Mouse (Mus musculus) splenic B cell, adult 2 months (primary cell): ENCODE results near the gene Entr1.
A peak's percentile ranks its signal among the peaks of the same experiment; 100 is the strongest.
"Not testable (repeated sequence)": the region's sequence is repeated elsewhere in the genome, so short reads cannot be mapped to it uniquely, and the experiment has no call there.

Experiments used
- DNase-seq: peaks from one replicate; pipeline ENCODE4 v3.0.0-alpha.2; 2011; ENCODE audit warnings: low read depth, low spot score
- H3K27me3 ChIP-seq: 2 replicates; pipeline ENCODE4 v1.6.1; 2012; ENCODE audit warnings: mild to moderate bottlenecking, low read length, moderate library complexity, mixed read lengths; ENCODE audit not compliant: control insufficient read depth, poor library complexity, insufficient read depth, severe bottlenecking
- H3K36me3 ChIP-seq: 2 replicates; pipeline ENCODE4 v1.6.1; 2012; ENCODE audit warnings: mild to moderate bottlenecking, low read length, moderate library complexity, mixed read lengths; ENCODE audit not compliant: control insufficient read depth, poor library complexity, insufficient read depth, severe bottlenecking

Gene Entr1

GRCm38 (mm10) chr2:26402265-26402664, 13.1 kb upstream of the Entr1 start:
- Histone ChIP-seq H3K27me3 (no peaks in the 10 kb centered on the region), H3K36me3 (peaks cover 11% of the 10 kb centered on the region)
- DNase-seq: no peak

DNA sequence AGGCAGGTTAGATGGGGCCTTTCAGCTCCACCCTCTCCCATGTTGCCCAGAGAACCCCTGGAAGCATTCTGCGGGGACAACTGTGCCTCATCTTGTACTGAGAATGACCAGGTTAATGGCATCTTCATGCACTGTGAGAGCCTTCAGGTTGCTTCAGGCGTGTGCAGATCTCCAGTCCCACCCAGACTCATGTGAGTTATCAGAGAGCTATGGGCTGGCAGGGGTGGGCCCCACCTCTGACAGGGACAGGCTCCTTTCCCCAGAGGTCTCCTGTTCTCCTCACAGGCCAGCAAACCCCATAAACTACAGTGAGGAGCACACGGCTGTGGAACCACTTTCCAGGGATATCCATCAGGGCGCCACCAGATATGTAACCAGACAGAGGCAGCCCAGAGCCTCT, 11.9 kb upstream of the Entr1 start:
- H3K27me3 ChIP-seq: no peaks in the 10 kb centered on the region
- DNase-seq: no peak

GRCm38 (mm10) chr2:26400296-26400695, 11.2 kb upstream of the Entr1 start:
- H3K27me3 ChIP-seq: no peaks in the 10 kb centered on the region
- H3K36me3 ChIP-seq: peaks cover 12% of the 10 kb centered on the region
- no peak for DNase-seq

More for the DNA sequence above, 11.9 kb upstream of the Entr1 start:
- peaks cover 11% of the 10 kb centered on the region for H3K36me3 ChIP-seq

- Histone ChIP-seq H3K36me3 (peaks cover 15% of the 10 kb centered on the region), H3K27me3 (no peaks in the 10 kb centered on the region)
- DNase-seq: no peak
Observed at GRCm38 (mm10) chr2:26399647-26400046, 10.5 kb upstream of the Entr1 start.

DNA sequence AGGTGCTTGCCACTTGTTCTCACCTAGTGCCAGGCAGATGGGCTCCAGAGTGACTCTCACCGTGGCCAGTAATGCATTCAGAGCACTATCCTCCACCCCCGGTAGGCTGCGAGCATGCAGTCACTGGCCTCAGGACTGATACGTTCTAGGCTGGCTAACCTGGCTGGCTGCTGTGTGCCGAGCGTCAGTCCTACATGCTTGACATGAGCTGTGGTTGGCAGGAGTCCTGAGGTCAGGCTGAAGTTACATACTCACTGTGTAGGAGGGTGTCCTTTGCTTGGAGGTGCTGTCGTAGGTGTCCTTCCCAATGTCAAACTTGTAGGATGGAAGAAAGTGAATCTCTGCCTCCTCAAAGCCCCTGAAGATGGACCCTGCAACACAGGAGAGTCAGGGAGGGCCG, 9.9 kb upstream of the Entr1 start:
- DNase-seq: no peak
- H3K27me3 ChIP-seq: no peaks in the 10 kb centered on the region
- peaks cover 19% of the 10 kb centered on the region for H3K36me3 ChIP-seq

DNA sequence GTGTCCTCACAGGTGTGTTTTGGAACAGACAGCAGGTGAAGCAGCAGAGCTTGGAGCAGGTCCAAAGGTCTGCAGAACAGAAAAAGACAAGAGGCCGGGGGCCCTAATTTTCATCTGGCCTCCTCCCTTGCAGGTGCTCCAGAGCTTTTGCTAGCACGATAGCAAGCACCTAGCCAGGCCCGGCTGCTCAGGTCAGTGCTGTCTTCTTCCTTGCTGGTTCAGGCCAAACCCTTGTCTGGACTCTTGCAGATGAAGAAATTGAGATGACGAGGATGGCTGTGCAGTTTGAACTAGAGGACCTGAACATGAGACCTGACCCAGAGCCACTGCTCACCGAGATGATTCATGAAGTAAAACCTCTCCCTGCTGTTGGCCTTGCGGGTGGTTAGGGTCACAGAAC, 2.5 kb upstream of the Entr1 start:
- H3K27me3 ChIP-seq: no peaks in the 10 kb centered on the region
- no peak for DNase-seq
- peaks cover 25% of the 10 kb centered on the region for H3K36me3 ChIP-seq

- H3K36me3 ChIP-seq: peaks cover 28% of the 10 kb centered on the region
- no peaks in the 10 kb centered on the region for H3K27me3 ChIP-seq
- no peak for DNase-seq
Observed at GRCm38 (mm10) chr2:26390954-26391353, 1.8 kb upstream of the Entr1 start.

DNA sequence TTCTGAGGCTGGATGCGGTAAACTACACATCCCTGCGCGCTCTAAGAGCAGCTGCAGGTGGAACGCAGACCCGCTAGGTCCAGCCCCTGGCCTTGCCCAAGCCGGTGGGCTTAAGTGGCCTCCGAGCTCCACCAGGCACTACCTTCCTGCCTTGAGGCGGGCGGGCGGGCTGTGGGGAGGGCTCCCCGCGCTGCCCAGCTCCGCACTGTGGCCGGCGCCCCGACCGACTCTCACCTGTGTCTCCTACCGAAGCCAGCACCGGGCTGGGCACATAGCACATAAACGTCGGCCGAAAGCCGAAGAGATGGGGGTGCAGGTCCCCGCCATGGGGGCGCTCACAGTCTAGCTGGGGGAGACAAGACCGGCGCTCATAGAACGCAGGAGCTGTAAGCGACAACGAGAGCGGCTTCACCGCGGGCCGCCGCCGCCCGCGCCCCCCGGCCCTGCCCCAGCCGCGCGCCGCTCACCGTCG, 398 bp downstream of the Entr1 start:
- peaks cover 26% of the 10 kb centered on the region for H3K36me3 ChIP-seq
- no peak for DNase-seq
- H3K27me3 ChIP-seq: no peaks in the 10 kb centered on the region

DNA sequence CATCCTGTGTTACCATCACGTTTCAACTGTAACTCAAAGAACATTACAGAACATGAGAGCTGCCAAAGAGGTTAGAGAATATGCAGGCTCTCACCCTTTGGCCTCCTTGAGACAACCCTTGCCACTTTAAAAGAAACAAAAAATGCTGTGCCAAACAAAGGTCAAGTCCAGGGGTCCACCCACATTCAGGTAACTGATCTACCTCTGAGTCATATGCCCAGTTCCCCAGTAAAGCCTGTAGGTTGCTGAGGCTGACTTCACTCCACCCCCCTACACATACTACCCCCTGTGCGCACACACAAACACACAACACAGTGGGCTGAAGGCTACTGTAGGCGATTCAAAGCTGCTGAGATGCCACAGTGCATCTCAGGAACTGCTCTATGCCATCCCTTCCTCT, 1.4 kb downstream of the Entr1 start:
- DNase-seq: no peak
- H3K36me3 ChIP-seq: peaks cover 19% of the 10 kb centered on the region

GRCm38 (mm10) chr2:26380871-26381270, 8.2 kb downstream of the Entr1 start:
- not testable (repeated sequence) for DNase-seq, H3K27me3 ChIP-seq
- H3K36me3 ChIP-seq: peaks cover 12% of the 10 kb centered on the region

More for the DNA sequence above, 1.4 kb downstream of the Entr1 start:
- no peaks in the 10 kb centered on the region for H3K27me3 ChIP-seq

GRCm38 (mm10) chr2:26380131-26380771, 8.9 kb downstream of the Entr1 start, which contains the start of gene Snapc4:
Gene Snapc4 (minus strand): TSS chr2:26380653.
- peak; percentile 84 for DNase-seq
- H3K36me3 ChIP-seq: peaks cover 9% of the 10 kb centered on the region
- no peaks in the 10 kb centered on the region for H3K27me3 ChIP-seq

GRCm38 (mm10) chr2:26372396-26372795, 16.7 kb downstream of the Entr1 start:
- no peaks in the 10 kb centered on the region for H3K27me3 ChIP-seq
- peaks cover 9% of the 10 kb centered on the region for H3K36me3 ChIP-seq
- no peak for DNase-seq

DNA sequence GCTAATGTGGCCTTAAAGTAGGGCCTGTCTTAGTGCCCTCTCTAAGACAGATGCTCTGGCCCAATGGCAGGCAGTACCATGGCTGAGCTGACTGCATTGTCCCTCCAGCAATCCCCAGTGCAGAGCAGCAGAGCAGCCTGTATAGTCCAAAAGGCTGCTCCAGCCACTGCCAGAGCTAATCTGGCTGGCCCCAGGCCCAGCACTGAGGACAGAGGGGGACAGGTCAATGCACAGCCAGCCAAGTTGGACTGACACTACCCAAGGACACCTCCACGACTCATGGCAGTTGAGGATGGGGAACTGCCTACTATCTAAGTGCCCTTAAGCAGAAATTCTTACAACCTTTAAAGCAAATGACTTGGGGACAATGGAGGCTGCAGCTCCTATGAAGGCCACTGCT, 20.5 kb downstream of the Entr1 start:
- Histone ChIP-seq H3K27me3 (no peaks in the 10 kb centered on the region), H3K36me3 (peaks cover 8% of the 10 kb centered on the region)
- DNase-seq: no peak

GRCm38 (mm10) chr2:26367911-26368310, 21.2 kb downstream of the Entr1 start:
- peaks cover 8% of the 10 kb centered on the region for H3K36me3 ChIP-seq
- no peak for DNase-seq

DNA sequence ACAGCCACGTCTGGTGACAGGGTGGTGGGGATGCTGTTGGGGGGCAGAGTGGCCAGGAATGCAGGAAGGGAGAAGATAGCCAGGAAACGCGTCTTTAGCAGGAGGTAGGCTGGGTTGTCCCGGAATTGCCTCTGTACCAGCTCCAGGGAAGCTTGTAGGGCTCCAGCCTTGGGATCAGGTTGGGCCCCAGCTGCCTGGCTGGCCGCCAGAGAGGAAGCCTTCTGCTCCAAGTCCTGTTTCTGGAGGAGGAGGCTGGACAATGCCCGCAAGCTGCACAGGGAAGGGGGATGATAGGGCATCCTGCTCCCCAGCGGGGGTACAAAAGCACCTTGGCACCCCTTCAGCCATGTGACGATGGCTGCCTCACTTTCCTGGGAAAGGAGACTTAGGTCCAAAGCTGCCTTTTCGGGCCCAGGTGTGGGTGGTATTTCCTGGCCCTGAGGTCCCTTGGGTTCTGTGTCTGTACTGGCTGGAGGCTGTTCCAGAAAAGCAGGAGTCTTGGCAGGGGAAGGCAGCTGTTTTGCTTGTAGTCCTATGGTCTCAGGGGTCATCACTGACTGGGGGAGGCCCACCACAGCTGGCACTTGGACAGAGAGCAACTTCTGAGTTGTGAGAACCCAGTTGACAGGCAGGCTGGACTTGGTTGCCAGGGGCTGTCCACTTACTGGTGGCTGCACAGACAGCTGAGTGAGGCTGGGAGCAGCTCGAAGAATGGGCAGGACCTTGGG, 24.2 kb downstream of the Entr1 start:
- Histone ChIP-seq H3K27me3 (no peaks in the 10 kb centered on the region), H3K36me3 (peaks cover 4% of the 10 kb centered on the region; the same call in 1 of the 2 replicates)
- no peak for DNase-seq

More at GRCm38 (mm10) chr2:26367911-26368310, 21.2 kb downstream of the Entr1 start:
- H3K27me3 ChIP-seq: no peaks in the 10 kb centered on the region
